Mouse (Mus musculus): ENCODE measurements around the gene Nr4a1.

Gene Nr4a1

DNA sequence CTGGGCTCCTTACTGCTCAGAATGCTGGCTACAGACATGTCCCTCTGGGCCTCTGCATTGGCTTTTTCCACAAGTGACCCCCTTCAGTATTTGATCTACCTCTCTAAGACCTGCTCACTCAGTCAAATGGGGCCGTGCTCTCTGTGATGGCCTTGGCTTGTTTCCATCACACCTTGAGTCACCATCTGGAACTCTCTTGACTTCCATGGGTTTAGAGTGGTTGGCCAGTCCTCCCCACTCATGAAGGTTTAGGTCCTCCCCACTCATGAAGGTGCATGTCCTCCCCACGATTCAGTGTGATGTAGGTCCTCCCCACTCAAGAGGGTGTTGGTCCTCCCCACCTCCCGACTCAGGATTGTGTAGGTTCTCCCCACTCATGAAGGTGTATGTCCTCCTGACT is 20.9 kb upstream of the Nr4a1 start:
- DNase-seq (ENCODE audit: low read depth, low spot score): no peak

DNA sequence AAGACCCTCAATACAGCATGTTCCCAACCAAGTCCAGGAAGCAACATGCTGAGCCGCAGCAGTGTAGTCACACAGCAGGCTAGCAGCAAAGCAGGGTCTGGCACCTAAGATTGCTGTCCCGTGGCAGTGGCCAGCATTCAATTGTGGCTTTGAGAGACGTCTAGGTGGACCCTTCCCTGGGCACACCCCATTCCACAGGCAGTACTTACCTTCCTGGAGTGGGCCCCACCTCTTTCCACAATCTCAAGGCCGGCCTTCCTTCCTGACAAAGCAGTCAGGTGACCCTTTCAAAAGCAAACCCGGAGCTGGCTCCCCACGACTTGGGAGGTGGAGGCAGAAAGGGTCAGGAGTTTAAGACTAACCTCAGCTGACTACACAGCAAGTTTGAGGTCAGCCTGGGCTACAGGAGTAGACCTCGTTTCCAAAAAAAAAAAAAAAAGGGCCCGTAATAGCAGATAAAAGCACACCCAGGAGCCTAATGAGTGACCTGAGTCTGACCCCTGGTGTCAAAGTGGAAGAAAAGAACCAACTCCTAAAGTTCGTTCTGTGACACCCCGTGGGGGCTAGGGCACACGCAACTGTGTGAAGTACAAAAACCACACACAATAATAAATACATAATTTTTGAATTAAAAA is 20.3 kb upstream of the Nr4a1 start:
- no peak for DNase-seq (ENCODE audit: low read depth, low spot score)

DNA sequence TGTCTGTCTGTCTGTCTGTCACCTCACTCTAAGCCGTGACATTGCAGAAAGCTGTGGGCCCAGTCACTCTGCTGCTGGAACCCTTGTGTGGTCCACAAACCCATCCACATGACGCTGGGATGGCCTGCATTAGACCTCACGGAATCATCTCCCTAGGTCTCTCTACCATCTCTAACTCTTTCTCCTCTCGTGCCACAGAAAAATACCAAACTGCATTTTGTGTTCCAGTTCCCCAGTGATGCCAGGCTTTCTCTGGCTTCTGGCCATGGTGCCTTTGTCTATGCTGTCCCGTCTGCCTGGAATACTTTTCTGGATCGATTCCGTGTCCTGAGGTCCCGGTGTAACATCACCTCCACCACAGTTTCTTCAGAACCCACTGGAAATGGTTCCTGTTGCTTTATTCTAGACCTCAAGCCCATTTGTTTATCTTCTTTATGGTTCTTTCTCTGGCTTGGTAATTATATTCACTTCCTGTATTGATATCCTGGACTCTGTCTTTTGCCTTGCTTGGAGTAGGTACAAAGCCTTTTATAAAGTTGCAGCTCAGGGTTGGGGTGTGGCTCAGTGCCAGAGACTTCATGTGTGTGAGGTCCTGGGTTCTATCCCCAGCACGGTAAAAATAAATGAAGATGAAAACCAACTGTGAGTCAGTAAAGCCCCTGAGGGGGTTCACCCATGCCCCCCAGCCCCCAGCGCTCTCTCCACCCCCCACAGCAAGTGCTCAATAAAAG is 19.3 kb upstream of the Nr4a1 start:
- no peak for DNase-seq (ENCODE audit: low read depth, low spot score)

DNA sequence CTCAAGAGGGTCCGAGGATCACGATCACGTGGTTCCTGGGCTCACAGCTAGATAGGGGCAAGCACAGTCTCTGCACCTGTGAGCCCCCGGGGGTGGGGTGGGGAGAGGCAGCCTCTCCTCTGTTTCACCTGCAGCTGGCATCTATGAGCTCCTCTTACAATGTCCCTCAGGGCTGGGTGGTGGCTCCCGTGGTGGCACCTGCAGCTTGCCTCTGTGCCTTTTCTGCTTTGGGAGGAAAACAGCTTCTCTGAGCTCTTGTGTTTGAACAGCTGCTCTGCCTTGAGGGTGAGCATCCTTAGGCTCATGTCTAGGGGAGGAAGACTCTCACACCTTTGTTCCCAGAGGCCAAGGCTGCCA is 18.7 kb upstream of the Nr4a1 start:
- DNase-seq (ENCODE audit: low read depth, low spot score): no peak

DNA sequence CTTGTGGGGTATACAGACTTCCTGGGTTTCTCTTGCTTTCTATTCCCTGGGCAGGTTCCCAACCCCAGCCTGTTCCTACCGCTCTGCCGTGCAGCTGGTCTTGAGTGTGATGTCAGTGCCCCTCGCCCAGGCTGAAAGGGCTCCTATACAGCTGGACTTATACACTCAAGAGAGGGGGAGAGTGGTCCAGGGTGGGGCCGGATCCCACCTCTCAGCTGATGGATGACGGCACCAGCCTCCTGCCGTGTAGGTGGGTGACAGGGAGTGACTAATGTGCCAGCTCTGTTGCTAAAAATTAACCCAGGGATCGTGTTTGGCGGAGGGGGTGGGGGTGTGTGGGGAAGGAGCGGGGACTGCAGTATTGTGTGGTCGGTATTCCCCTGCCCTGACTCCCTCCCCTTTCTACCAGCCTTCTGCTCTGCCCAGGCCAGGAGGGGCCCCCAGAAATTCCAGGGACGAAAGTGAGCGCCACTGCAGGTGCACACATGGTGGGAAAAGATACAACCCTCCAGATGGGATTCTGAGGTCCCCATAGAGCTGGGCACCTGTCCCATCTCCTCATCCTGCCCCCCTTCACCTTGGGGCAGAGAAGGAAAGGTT is 18.2 kb upstream of the Nr4a1 start:
- DNase-seq (ENCODE audit: low read depth, low spot score): no peak

DNA sequence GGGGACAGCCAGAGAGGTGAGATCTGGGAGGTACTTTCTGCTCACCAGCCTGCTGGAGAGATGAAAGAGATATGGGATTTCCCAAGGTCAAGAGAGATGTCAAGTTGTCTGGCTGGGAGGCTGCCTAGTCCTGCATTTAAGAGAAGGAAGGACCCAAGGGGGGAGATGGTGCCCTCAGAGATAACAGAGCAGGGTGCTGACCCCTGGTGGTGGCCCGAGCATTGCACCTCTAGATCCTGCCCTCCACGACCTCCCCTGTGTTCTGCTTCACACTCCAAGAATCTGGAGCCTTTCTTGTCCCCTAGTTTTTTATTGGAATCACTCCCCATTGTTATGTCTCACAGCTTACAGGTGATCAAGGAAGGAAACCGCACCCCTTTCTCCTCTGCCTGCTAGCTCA is 17.2 kb upstream of the Nr4a1 start:
- peak; percentile 83 for DNase-seq (ENCODE audit: low read depth, low spot score)

DNA sequence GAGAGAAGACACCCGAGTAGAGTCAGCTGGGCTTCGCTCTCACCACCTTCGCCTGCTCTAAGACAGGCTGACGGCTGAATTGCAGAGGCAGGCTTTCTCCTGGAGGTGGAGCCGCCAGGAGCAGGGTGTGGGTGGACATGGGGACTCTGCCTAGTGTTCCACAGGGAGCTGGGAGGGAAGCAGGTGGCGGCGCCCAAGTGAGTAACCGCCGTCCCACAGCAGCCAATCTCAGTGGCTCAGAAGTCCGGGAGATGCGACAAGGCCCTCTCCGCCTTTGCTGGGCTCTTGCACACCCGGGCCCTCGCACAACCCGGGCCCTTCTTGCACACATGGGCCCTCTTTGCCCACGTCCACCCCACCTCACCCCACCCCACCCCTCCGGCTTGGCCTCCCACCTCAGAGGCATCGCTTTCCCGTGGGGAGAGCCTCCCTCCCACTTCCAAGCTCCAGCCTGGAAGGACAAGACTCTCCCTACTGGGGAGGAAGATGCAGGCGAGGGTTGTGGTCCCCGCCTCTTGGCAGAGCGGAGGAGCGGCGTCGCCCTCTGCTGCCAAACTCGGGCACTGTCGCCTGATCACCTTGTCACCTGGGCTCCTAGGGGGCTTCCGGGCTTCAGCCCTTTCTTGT is 15.1 kb upstream of the Nr4a1 start:
- peak; percentile 46 for DNase-seq (ENCODE audit: low read depth, low spot score)

DNA sequence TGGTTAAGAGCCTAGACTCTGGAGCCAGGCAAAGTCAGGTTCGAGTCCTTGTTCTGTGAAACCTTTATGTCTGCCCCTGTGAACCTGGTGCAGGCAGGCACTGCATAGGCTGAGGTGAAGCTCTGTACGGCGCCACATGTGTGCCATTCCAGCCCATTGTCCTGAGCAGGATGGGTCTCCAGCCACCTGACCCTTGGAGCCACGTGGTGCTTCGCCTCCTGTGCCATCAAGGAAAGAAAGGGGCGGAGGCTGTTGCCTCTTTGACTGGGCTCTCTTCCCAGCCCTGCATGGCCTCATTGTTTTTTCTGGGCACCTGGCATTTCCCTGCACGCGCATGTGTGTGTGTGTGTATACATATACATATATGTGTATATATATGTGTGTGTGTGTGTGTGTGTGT is 14.2 kb upstream of the Nr4a1 start:
- no peak for DNase-seq (ENCODE audit: low read depth, low spot score)

DNA sequence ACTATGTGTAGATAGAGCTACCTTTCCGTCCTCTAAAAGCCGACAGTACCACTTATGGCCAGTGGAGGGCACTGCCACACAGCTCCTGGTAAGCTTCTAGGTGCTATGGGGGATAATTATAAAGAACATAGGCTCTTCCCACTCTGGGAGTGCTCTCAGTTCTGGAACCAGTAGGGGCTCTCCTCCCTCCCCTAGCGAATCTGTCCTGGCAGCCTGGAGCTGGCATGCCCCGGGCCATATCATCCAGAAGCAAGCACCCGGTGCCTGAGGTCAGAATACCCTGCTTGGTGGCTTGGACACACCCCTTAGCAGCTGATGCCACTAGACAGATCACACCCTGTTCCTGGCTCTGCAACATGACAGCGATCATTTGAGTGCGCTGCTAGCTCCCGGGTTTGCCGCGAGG is 13.3 kb upstream of the Nr4a1 start:
- DNase-seq (ENCODE audit: low read depth, low spot score): peak; percentile 97

DNA sequence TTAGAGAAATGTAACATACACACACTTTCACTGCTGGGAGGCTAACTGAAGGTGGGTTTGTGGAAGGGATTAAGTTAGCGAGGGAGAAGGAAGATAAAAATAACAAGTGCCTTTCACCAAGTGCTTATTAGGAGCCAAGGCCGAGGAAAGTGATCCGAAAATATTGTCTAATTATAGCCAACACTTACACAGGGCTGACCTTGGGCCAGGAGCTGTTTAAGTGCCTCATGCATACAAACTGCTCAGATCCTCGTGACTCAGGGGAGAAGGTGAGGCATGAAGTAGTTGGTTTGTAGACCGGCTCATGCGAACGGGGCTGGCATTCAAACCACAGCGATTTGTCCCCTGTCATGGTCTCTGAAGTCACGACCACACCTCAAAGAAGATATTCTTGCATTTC is 12.8 kb upstream of the Nr4a1 start:
- no peak for DNase-seq (ENCODE audit: low read depth, low spot score)

DNA sequence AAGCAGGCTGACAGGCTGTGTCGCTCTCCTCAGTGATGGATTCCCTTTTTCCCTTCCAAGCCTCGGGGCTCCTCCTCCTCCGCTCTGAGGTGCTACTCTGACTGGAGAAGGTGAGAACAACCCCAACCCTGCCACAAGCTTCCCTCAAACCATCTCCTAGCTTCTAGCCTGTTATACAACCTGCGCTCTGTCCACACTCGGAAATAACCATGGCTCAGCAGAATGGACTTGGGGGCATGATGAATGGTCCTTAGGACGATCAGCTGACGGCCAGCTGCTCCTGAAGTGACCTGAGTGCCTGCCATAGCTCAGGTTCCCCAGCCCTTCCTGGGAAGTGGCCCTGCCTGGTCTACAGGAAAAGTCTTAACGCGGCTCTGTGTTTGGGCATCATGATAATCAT is 12.2 kb upstream of the Nr4a1 start:
- no peak for DNase-seq (ENCODE audit: low read depth, low spot score)

DNA sequence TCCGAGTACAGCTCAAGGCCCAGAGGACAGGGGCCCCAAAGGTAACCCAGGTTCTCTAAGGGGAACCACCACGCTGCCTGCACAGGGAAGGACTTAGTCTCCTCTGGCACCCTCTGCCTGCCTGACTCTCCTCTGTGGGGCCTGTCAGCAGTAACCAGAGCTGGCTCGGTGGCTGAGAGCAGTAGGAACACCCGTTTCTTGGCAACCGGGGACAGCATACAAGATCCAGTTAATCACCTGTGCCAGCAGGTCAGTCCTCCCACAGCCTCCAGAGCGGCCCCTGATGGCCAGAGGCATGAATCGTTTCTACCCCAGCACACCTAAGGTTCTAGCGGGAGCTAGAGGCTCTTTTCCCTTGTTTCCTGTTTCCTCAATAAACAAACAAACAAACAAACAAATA is 11.4 kb upstream of the Nr4a1 start:
- DNase-seq (ENCODE audit: low read depth, low spot score): peak; percentile 36

DNA sequence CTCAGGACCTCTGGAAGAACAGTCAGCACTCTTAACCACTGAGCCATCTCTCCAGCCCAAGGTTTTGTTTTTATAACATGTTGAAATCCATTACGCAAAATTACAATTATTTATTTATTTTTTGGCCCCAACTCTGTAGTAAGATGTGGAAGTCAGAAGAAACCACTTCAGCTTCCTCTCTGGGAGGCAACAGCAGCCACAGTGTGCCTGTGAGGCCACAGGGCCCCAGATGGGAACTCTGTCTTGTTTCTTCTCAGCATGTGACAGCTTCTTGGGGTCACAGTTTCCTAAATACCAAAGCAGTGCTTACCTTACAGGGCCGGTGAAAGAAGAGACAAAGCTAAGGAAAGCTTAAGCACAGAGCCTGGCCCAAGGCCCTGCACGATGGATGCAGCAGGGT is 10.1 kb upstream of the Nr4a1 start:
- no peak for DNase-seq (ENCODE audit: low read depth, low spot score)

DNA sequence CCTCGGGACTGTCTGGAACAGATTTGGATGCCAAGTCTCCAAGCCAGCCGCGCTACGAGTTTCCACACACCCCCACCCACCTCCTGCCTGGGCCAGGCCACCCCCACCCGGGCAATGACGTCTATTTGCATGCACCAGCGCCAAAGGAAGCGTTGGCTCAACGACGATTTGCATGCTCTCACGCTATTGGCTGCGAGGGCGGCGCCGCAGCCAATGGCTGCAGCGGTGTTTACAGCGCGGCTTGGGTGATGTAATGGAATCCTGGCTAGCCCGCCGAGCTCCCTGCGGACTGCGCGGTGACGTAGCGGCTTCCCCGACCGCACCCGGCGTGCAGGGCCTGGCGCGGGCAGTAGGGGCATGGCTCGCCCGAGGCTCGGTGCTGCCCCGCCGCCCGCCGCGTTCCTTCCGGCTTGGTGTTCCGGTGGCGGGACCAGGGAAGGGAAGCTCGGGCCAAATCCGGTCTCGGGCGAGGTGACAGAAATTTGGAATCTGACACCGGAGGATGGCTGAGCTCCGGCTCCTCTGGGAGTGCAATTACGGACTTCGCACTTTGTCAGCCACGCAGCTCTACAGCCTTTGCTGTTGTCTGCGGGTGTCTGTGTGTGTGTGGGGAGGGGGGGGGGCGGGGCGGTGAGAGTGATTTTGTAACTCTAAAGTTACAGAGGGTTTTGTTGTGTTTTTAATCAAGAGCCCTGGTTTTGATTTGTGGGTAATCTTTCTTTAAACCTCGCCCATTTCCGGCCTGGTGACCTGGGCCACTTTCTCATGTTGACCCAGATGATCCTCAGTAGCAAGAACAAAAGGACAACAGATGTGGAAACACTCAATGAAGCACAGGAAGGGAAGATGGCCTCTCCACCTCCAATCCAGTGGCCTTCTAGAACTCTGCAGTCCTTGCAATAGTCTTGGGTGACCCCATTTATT is 7.6 kb upstream of the Nr4a1 start:
- DNase-seq (ENCODE audit: low read depth, low spot score): peak; percentile 99

DNA sequence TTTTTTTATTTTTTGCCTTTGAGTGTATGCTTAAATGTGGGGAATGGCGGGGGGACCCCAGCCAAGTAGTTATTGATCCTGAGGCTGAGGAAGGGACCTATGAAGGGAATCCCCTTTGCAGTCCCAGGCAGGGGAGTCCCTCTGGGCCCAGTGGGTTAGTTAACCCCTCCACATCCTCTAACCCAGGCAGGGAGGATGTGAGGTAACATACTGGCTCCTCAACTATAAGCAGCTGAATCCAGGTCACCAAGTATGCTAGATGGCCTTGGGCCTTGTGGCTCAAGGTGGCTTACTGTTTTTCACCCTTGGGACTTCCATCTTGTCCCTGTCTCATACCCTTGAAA is 6.9 kb upstream of the Nr4a1 start:
- no peak for DNase-seq (ENCODE audit: low read depth, low spot score)

DNA sequence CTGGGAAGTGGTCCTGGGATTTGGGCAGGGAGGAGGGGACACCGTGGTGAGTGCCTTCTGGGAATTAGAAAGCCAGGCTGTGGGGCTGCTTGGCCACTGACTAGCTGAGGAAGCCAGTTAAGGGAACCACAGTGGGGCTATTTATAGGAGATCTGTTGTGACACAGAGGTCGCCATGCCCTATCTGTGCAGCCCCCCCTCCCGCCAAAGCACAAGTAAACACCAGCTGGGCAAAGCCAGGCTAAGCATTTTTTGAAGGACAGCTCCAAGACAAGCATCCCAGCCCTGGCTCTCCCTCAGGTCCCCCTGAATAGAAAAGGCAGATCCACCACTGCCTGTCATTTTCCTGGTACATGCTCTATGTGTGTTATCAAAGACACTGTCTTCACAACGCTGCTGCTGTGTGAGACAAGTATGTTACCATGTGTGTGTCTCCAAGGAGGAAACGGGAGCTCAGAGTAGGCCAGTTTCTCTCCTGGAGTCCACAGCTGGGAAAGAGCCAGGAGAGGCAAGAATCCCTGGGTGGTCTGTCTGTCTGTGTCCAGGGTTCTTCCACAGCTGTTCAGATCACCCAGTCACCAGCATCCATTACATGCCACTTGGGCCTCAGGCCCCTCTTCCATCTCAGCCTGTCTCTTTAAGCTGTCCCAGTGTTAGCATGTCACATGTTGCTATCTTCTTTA is 5.9 kb upstream of the Nr4a1 start:
- no peak for DNase-seq (ENCODE audit: low read depth, low spot score)

DNA sequence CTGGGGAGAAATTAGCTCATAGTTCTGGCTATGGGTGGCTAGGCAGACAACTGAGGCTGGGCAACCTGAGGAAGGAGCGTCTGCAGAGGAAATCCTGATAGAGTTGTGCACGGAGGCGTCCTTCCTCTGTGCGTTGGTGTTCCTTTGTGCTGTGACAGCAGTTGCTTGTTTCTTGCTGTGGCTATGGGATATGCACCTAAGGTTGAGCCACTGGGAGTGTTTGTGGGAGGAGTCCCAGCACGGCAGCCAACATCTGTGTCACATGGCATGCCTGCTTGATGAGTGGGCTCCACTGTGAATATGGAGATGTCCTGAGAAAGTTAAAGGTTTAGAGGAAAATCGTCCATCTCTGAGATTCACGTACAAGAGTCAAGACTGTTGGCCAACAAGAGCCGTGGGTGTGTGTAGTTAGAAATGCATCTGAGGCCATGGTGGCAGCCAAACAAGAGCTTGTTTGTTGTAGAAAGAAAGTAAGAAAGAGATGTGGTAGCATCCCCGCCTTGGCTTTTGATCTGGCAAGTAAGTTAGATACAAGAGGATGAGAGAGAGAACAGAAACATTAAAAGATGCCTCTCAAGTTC is 3.8 kb upstream of the Nr4a1 start:
- peak; percentile 43 for DNase-seq (ENCODE audit: low read depth, low spot score)

DNA sequence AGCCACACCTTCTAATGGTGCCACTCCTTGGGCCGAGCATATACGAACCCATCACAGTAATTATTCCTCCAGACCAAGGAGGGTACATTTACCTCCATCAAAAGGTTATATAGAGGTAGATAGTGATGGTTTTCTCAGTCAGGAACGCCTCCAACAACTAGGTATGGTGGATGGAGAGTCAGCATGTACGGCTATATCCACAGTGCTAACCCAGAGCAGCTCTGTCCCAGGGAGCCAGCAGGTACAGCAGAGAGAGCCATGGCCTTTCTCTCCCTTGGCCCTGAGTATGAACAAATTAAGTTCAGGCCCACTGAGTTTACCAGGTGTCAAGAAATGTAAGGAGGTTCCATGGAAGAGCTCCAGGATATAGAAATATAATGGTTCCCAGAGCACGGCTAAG is 2.1 kb upstream of the Nr4a1 start:
- DNase-seq (ENCODE audit: low read depth, low spot score): no peak

DNA sequence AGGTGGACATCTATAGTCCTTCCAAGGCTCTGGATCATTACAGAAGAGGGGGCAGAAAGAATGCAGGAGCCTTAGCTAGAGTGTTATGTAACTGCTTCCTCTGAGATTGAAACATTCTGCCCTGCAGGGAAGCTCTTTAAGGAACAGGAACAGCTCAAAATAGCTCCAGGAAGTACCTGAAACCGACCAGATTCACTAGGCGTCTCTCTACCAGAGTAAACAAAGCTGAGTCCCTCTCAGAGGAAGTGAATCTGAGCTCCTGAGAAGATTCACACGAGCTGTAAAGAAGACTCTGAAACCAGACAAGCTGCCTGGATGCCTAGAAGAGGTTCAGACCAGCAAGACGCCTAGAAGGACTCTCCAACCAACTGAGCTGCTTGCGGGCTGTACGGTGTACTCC is 1.5 kb upstream of the Nr4a1 start:
- DNase-seq (ENCODE audit: low read depth, low spot score): no peak

DNA sequence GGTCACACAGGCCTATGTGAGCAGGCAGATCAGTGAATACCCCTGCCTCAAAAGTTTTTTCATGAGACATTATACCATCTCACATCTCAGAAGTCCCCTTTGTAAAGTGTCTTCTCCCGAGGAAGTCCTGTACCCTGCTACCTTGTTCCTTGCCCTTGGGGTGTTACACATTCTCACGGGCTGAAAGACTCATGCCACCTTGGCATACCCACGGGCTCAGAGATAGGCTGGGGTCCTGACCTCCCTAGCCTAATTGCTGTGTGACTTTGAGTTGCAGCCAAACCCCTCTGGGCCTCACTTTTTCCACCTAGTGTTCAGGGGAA is 545 bp upstream of the Nr4a1 start:
- DNase-seq (ENCODE audit: low read depth, low spot score): no peak

DNA sequence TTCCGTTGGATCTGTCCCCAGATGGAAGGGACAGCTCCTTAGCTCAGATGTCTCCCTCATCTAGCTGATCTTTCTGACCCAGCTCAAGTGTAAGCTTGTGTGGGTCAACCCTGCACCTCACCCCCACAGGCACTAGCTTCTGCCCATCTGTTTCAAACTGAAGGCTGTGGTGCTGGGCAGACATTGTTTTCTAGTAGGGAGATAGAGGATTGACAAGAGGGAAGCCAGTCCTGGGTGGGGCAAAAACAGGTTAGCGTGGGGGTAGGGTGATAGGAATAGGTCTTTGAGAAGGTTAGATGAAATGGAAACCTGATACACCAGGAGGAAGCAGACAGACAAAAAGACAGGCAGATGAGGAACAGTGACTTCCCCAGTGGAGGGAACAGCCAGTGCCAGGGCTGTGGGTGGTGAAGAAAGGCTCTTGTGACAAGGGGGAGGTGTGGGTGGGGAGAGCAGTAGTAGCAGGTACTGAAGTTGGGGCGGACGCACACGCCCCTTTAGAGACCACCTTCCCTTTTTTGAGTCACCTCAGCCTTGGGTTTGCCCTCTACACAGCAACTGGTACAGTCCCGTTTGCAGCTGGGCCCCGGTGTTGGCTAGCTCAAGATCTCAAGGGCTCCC is 1.9 kb downstream of the Nr4a1 start:
- DNase-seq (ENCODE audit: low read depth, low spot score): no peak

Measured in 3T3-L1 (cell line).